Mouse (Mus musculus): ENCODE data around the gene Gm17018. TPM values are rescaled to one million over a fixed set of nuclear protein-coding genes. Genes with fewer than 3 reads are reported as not detected.
A peak's percentile ranks its signal among the peaks of the same experiment; 100 is the strongest.

Gm17018 gene
- polyA plus RNA-seq, 1 experiment from 2014 or later: 54.5 TPM

- no peak for ATAC-seq (ENCODE audit: low FRiP score, low read depth)
Measured at GRCm38 (mm10) chr19:45616735-45617134, 56.3 kb downstream of the Gm17018 start.

GRCm38 (mm10) chr19:45618184-45618583, 57.8 kb downstream of the Gm17018 start:
- H3K4me2 ChIP-seq (replicated peaks): no peak overlapping the region
- peaks cover 41% of the 10 kb centered on the region for H3K4me1 ChIP-seq
- no peak overlapping the region for H3K4me3 ChIP-seq
- H3K9ac ChIP-seq: no peak overlapping the region
- no peaks in the 10 kb centered on the region for H3K36me3 ChIP-seq
- peaks cover 3% of the 10 kb centered on the region; the same call in 1 of the 2 replicates for H3K27me3 ChIP-seq (replicated peaks)
- 87% methylated on average over 6 of the region's 6 CpGs for WGBS
- H3K9me3 ChIP-seq: no peaks in the 10 kb centered on the region
- no peak for ATAC-seq (ENCODE audit: low FRiP score, low read depth)
- H3K27ac ChIP-seq: no peak overlapping the region

More at GRCm38 (mm10) chr19:45616735-45617134, 56.3 kb downstream of the Gm17018 start:
- no peaks in the 10 kb centered on the region for H3K36me3 ChIP-seq
- H3K27me3 ChIP-seq (replicated peaks): peaks cover 3% of the 10 kb centered on the region; the same call in 1 of the 2 replicates
- peaks cover 29% of the 10 kb centered on the region for H3K4me1 ChIP-seq
- no peak overlapping the region for H3K9ac ChIP-seq
- no peak overlapping the region for H3K4me3 ChIP-seq
- no peak overlapping the region for H3K27ac ChIP-seq
- H3K4me2 ChIP-seq (replicated peaks): no peak overlapping the region
- WGBS: 11% methylated on average over 7 of the region's 7 CpGs
- no peaks in the 10 kb centered on the region for H3K9me3 ChIP-seq

- H3K27ac ChIP-seq: no peak overlapping the region
- no peaks in the 10 kb centered on the region for H3K36me3 ChIP-seq
- H3K9ac ChIP-seq: no peak overlapping the region
- 85% methylated on average over 14 of the region's 14 CpGs for WGBS
- H3K4me1 ChIP-seq: peaks cover 38% of the 10 kb centered on the region
- no peaks in the 10 kb centered on the region for H3K9me3 ChIP-seq
- no peak overlapping the region for H3K4me2 ChIP-seq (replicated peaks)
- no peak overlapping the region for H3K4me3 ChIP-seq
- ATAC-seq (ENCODE audit: low FRiP score, low read depth): no peak
- H3K27me3 ChIP-seq (replicated peaks): peaks cover 3% of the 10 kb centered on the region; the same call in 1 of the 2 replicates
Measured at GRCm38 (mm10) chr19:45619744-45620501, 59.5 kb downstream of the Gm17018 start.

- H3K4me2 ChIP-seq (replicated peaks): no peak overlapping the region
- no peak overlapping the region for H3K4me3 ChIP-seq
- no peak overlapping the region for H3K9ac ChIP-seq
- WGBS: 49% methylated on average over 7 of the region's 7 CpGs
- H3K36me3 ChIP-seq: no peaks in the 10 kb centered on the region; the same call in 1 of the 2 replicates
- ATAC-seq (ENCODE audit: low FRiP score, low read depth): no peak
- H3K27ac ChIP-seq: no peak overlapping the region
- no peaks in the 10 kb centered on the region; the same call in 1 of the 2 replicates for H3K27me3 ChIP-seq (replicated peaks)
- H3K4me1 ChIP-seq: peaks cover 27% of the 10 kb centered on the region
- H3K9me3 ChIP-seq: no peaks in the 10 kb centered on the region
Measured at GRCm38 (mm10) chr19:45621061-45621460, 60.6 kb downstream of the Gm17018 start.

- Histone ChIP-seq H3K27ac (no peak overlapping the region), H3K4me3 (no peak overlapping the region), H3K9me3 (no peaks in the 10 kb centered on the region), H3K36me3 (no peaks in the 10 kb centered on the region; the same call in 1 of the 2 replicates), H3K9ac (no peak overlapping the region), H3K27me3 (replicated peaks) (no peaks in the 10 kb centered on the region; the same call in 1 of the 2 replicates), H3K4me2 (replicated peaks) (0 out of 2 replicates have a peak overlapping the region, but pooled peaks have one; percentile 12), H3K4me1 (peaks cover 18% of the 10 kb centered on the region)
- peak; percentile 33; the same call in 1 of the 2 replicates for ATAC-seq (ENCODE audit: low FRiP score, low read depth)
- WGBS: 11% methylated on average over 5 of the region's 5 CpGs
Measured at GRCm38 (mm10) chr19:45622144-45622543, 61.7 kb downstream of the Gm17018 start.

GRCm38 (mm10) chr19:45623710-45624109, 63.3 kb downstream of the Gm17018 start:
- WGBS: 84% methylated on average over 4 of the region's 4 CpGs
- Histone ChIP-seq H3K4me3 (no peak overlapping the region), H3K9ac (no peak overlapping the region), H3K27me3 (replicated peaks) (no peaks in the 10 kb centered on the region), H3K4me1 (peaks cover 18% of the 10 kb centered on the region), H3K9me3 (no peaks in the 10 kb centered on the region), H3K36me3 (no peaks in the 10 kb centered on the region; the same call in 1 of the 2 replicates), H3K27ac (no peak overlapping the region), H3K4me2 (replicated peaks) (no peak overlapping the region)
- ATAC-seq (ENCODE audit: low FRiP score, low read depth): no peak

- H3K9ac ChIP-seq: no peak overlapping the region
- H3K27me3 ChIP-seq (replicated peaks): no peaks in the 10 kb centered on the region
- peaks cover 7% of the 10 kb centered on the region for H3K36me3 ChIP-seq
- no peak for ATAC-seq (ENCODE audit: low FRiP score, low read depth)
- H3K4me2 ChIP-seq (replicated peaks): no peak overlapping the region
- no peak overlapping the region for H3K4me3 ChIP-seq
- H3K27ac ChIP-seq: no peak overlapping the region
- peaks cover 17% of the 10 kb centered on the region for H3K4me1 ChIP-seq
- whole genome bisulfite sequencing: 22% methylated on average over 3 of the region's 3 CpGs
- no peaks in the 10 kb centered on the region for H3K9me3 ChIP-seq
Measured at GRCm38 (mm10) chr19:45627036-45627435, 66.6 kb downstream of the Gm17018 start.

- no peak overlapping the region for H3K9ac ChIP-seq
- peaks cover 7% of the 10 kb centered on the region for H3K36me3 ChIP-seq
- no peak overlapping the region for H3K4me3 ChIP-seq
- H3K4me2 ChIP-seq (replicated peaks): no peak overlapping the region
- H3K27me3 ChIP-seq (replicated peaks): no peaks in the 10 kb centered on the region
- 15% methylated on average over 6 of the region's 6 CpGs for WGBS
- no peaks in the 10 kb centered on the region for H3K9me3 ChIP-seq
- ATAC-seq (ENCODE audit: low FRiP score, low read depth): no peak
- 0 out of 2 replicates have a peak, but pooled peaks cover 8% of the 10 kb centered on the region for H3K4me1 ChIP-seq
- H3K27ac ChIP-seq: no peak overlapping the region
Measured at GRCm38 (mm10) chr19:45628649-45629048, 68.2 kb downstream of the Gm17018 start.

- Histone ChIP-seq H3K4me3 (no peak overlapping the region), H3K27ac (no peak overlapping the region), H3K9ac (no peak overlapping the region), H3K27me3 (replicated peaks) (no peaks in the 10 kb centered on the region), H3K9me3 (no peaks in the 10 kb centered on the region), H3K4me2 (replicated peaks) (no peak overlapping the region), H3K36me3 (peaks cover 11% of the 10 kb centered on the region), H3K4me1 (0 out of 2 replicates have a peak, but pooled peaks cover 8% of the 10 kb centered on the region)
- no peak for ATAC-seq (ENCODE audit: low FRiP score, low read depth)
- WGBS: 97% methylated on average over 3 of the region's 3 CpGs
Measured at GRCm38 (mm10) chr19:45629219-45629618, 68.8 kb downstream of the Gm17018 start.

Other genes with a start within 250 kb of the Gm17018 start
- 70.0 and 70.5 TPM in 2 replicates for gene Btrc, start 196.9 kb upstream of the Gm17018 start, polyA plus RNA-seq (2016; fragmentation: Nextera tagmentation; extraction: Ambion mirVana)
- 15.3 and 16.3 TPM in 2 replicates for gene Poll, start 84 bp upstream of the Gm17018 start, polyA plus RNA-seq (2016; fragmentation: Nextera tagmentation; extraction: Ambion mirVana)
- 5.4 and 5.9 TPM in 2 replicates for gene Fbxw4, start 99.7 kb downstream of the Gm17018 start, polyA plus RNA-seq (2016; fragmentation: Nextera tagmentation; extraction: Ambion mirVana)
- not detected in 2 replicates for gene Fgf8, start 182.3 kb downstream of the Gm17018 start, polyA plus RNA-seq (2016; fragmentation: Nextera tagmentation; extraction: Ambion mirVana)
- 5.9 and 7.8 TPM in 2 replicates for gene Npm3, start 189.0 kb downstream of the Gm17018 start, polyA plus RNA-seq (2016; fragmentation: Nextera tagmentation; extraction: Ambion mirVana)
- 102 and 109 TPM in 2 replicates for gene Mgea5, start 223.2 kb downstream of the Gm17018 start, polyA plus RNA-seq (2016; fragmentation: Nextera tagmentation; extraction: Ambion mirVana)